Mouse (Mus musculus) heart, postnatal 0 days (tissue): ENCODE results near the gene Scrg1. TPM values are rescaled to one million over a fixed set of nuclear protein-coding genes. Genes with fewer than 3 reads are reported as not detected.
A peak's percentile ranks its signal among the peaks of the same experiment; 100 is the strongest.
"Not testable (repeated sequence)": the region's sequence is repeated elsewhere in the genome, so short reads cannot be mapped to it uniquely, and the experiment has no call there.

Experiments
- ATAC-seq: fragments of 200-750 bp; cut with Nextera tagmentation; 2 replicates; pipeline ENCODE4 v1.8.0; 2017; ENCODE audit warnings: low read depth, moderate number of reproducible peaks, moderate library complexity; ENCODE audit not compliant: insufficient read depth
- DNase-seq: peaks from one replicate; pipeline ENCODE4 v3.0.0-alpha.2; 2016; ENCODE audit warnings: low spot score
- H3K27ac ChIP-seq: fragments of 300-500 bp; sonication (generic); 2 replicates; pipeline ENCODE4 v1.5.1; 2014; ENCODE audit warnings: low read depth, mild to moderate bottlenecking
- H3K27me3 ChIP-seq: fragments of 300-500 bp; sonication (generic); 2 replicates; pipeline ENCODE4 v1.6.1; 2014; ENCODE audit warnings: low read length, mixed read lengths; ENCODE audit not compliant: control insufficient read depth, insufficient read depth
- H3K36me3 ChIP-seq: fragments of 300-500 bp; sonication (generic); replicated peaks from 2 replicates; pipeline ENCODE4 v1.6.1; 2014; ENCODE audit warnings: low read length, mixed read lengths; ENCODE audit not compliant: control insufficient read depth, insufficient read depth
- H3K4me1 ChIP-seq: fragments of 300-500 bp; sonication (generic); 2 replicates; pipeline ENCODE4 v1.6.1; 2014; ENCODE audit warnings: antibody characterized with exemption; ENCODE audit not compliant: control insufficient read depth, insufficient read depth
- H3K4me2 ChIP-seq: fragments of 300-500 bp; sonication (generic); 2 replicates; pipeline ENCODE4 v1.6.1; 2014; ENCODE audit warnings: low read depth, mild to moderate bottlenecking, low read length, moderate library complexity
- H3K4me3 ChIP-seq: fragments of 300-500 bp; sonication (generic); 2 replicates; pipeline ENCODE4 v1.5.1; 2014; ENCODE audit warnings: low read depth, low read length
- H3K9ac ChIP-seq: fragments of 300-500 bp; sonication (generic); replicated peaks from 2 replicates; pipeline ENCODE4 v1.6.1; 2014; ENCODE audit warnings: low read depth, low read length, mixed read lengths
- H3K9me3 ChIP-seq: fragments of 300-500 bp; sonication (generic); replicated peaks from 2 replicates; pipeline ENCODE4 v1.6.1; 2016; ENCODE audit warnings: low read length; ENCODE audit not compliant: control insufficient read depth
- CTCF ChIP-seq: IDR thresholded peaks from 2 replicates; pipeline ENCODE4 v1.5.1; 2016; ENCODE audit warnings: antibody characterized with exemption, control low read depth, low read depth
- EP300 ChIP-seq: IDR thresholded peaks from 2 replicates; pipeline ENCODE4 v1.6.1; 2016; ENCODE audit warnings: antibody characterized with exemption, low read depth
- WGBS: fragments of 180-500 bp; shearing (Covaris S2); extraction: QIAGEN DNeasy Blood & Tissue Kit; methylation state at CpG from one replicate; pipeline ENCODE4 v1.1.7; 2014; 5-methylcytosine and 5-hydroxymethylcytosine counted together
- polyA plus RNA-seq: library from polyadenylated mRNA; unstranded; fragments of >200 nt; fragmentation: Nextera tagmentation; extraction: Ambion mirVana; gene quantifications from 2 replicates; pipeline ENCODE4 v1.2.1, GENCODE M21; 2015
- total RNA-seq: library from RNA; depleted of rRNA; stranded (reverse); fragments of >200 nt; gene quantifications from 2 replicates; pipeline ENCODE4 v1.2.3, GENCODE M21; 2014; ENCODE audit warnings: low replicate concordance

Scrg1 gene
- total and polyA plus RNA-seq, 2 experiments from 2014 or later: 0.40 TPM; not detected in 1

GRCm38 (mm10) chr8:57429166-57429887 is 26.4 kb upstream of the Scrg1 start:
- DNase-seq (peak; percentile 83), ATAC-seq (peak; percentile 37)
- no peaks in the 10 kb centered on the region for H3K9me3 ChIP-seq
- H3K36me3 ChIP-seq: no peaks in the 10 kb centered on the region
- 35% methylated on average over 18 of the region's 18 CpGs for WGBS
- H3K9ac ChIP-seq: no peak overlapping the region
- H3K4me3 ChIP-seq: no peak overlapping the region
- H3K27ac ChIP-seq: no peak overlapping the region
- H3K4me1 ChIP-seq: no peaks in the 10 kb centered on the region
- no peak for TF ChIP-seq EP300
- peak; percentile 79 for TF ChIP-seq CTCF
- no peaks in the 10 kb centered on the region for H3K27me3 ChIP-seq
- peak overlapping the region; percentile 29; the same call in 1 of the 2 replicates for H3K4me2 ChIP-seq

- not testable (repeated sequence) for DNase-seq, H3K4me1 ChIP-seq, H3K36me3 ChIP-seq, H3K9me3 ChIP-seq, H3K27ac ChIP-seq, H3K4me2 ChIP-seq, H3K4me3 ChIP-seq, H3K9ac ChIP-seq, H3K27me3 ChIP-seq, ATAC-seq
- 51% methylated on average over 5 of the region's 5 CpGs for WGBS
These were observed 25.8 kb upstream of the Scrg1 start for GRCm38 (mm10) chr8:57429888-57430274.

GRCm38 (mm10) chr8:57430901-57431300 is 24.8 kb upstream of the Scrg1 start:
- TF ChIP-seq CTCF: no peak
- no peak for TF ChIP-seq EP300
- no peak for ATAC-seq
- Histone ChIP-seq H3K4me1 (no peaks in the 10 kb centered on the region), H3K27me3 (no peaks in the 10 kb centered on the region), H3K27ac (no peak overlapping the region), H3K36me3 (no peaks in the 10 kb centered on the region), H3K9ac (no peak overlapping the region), H3K4me3 (no peak overlapping the region), H3K4me2 (no peak overlapping the region), H3K9me3 (no peaks in the 10 kb centered on the region)
- DNase-seq: no peak
- WGBS: 73% methylated on average over 11 of the region's 11 CpGs

GRCm38 (mm10) chr8:57432802-57433201 is 22.9 kb upstream of the Scrg1 start:
- no peak overlapping the region for H3K27ac ChIP-seq
- DNase-seq: no peak
- no peak overlapping the region for H3K4me2 ChIP-seq
- 86% methylated on average over 5 of the region's 5 CpGs for WGBS
- no peaks in the 10 kb centered on the region for H3K4me1 ChIP-seq
- H3K9me3 ChIP-seq: no peaks in the 10 kb centered on the region
- TF ChIP-seq CTCF (no peak), EP300 (no peak)
- no peak for ATAC-seq
- no peaks in the 10 kb centered on the region for H3K27me3 ChIP-seq
- no peaks in the 10 kb centered on the region for H3K36me3 ChIP-seq
- H3K4me3 ChIP-seq: no peak overlapping the region
- H3K9ac ChIP-seq: no peak overlapping the region

GRCm38 (mm10) chr8:57435768-57436436 is 19.8 kb upstream of the Scrg1 start:
- Histone ChIP-seq H3K4me1 (no peaks in the 10 kb centered on the region), H3K27me3 (no peaks in the 10 kb centered on the region), H3K9ac (no peak overlapping the region), H3K27ac (no peak overlapping the region), H3K9me3 (no peaks in the 10 kb centered on the region), H3K4me3 (no peak overlapping the region), H3K4me2 (no peak overlapping the region), H3K36me3 (no peaks in the 10 kb centered on the region)
- ATAC-seq (no peak), DNase-seq (no peak)
- TF ChIP-seq EP300 (no peak), CTCF (no peak)
- 56% methylated on average over 18 of the region's 18 CpGs for WGBS

- Histone ChIP-seq H3K36me3 (no peaks in the 10 kb centered on the region), H3K9me3 (no peaks in the 10 kb centered on the region), H3K27ac (no peak overlapping the region), H3K4me3 (no peak overlapping the region), H3K27me3 (no peaks in the 10 kb centered on the region), H3K9ac (no peak overlapping the region), H3K4me2 (no peak overlapping the region), H3K4me1 (no peaks in the 10 kb centered on the region)
- whole genome bisulfite sequencing: 88% methylated on average over 9 of the region's 9 CpGs
- no peak for ATAC-seq
- DNase-seq: no peak
- TF ChIP-seq EP300: no peak
- no peak for TF ChIP-seq CTCF
These were observed 19.3 kb upstream of the Scrg1 start for GRCm38 (mm10) chr8:57436437-57436796.
